Mouse (Mus musculus) granulocyte monocyte progenitor cell, adult 5-6 weeks (primary cell): ENCODE data around the gene Atp13a3. TPM values are rescaled to one million over a fixed set of nuclear protein-coding genes. Genes with fewer than 3 reads are reported as not detected.
A peak's percentile ranks its signal among the peaks of the same experiment; 100 is the strongest.

Experiments
- ATAC-seq: replicated peaks from 2 replicates; pipeline ENCODE4 v1.8.0; 2016; ENCODE audit warnings: mild to moderate bottlenecking, moderate TSS enrichment, inconsistent platforms; ENCODE audit not compliant: poor library complexity, severe bottlenecking
- total RNA-seq, 2 experiments: library from RNA; stranded (forward) in 1 of 2; stranded (reverse) in 1 of 2; fragments of 200-712, 200-1000 nt in 1 of 2; fragments of >200 nt in 1 of 2; fragmentation: Nextera tagmentation in 1 of 2; gene quantifications; 2 replicates each; pipeline ENCODE4 v1.2.3; 2014 to 2017

Atp13a3 gene
- total RNA-seq, 2 experiments from 2014 or later: 74.9 to 87.1 TPM

- peak; percentile 74 for ATAC-seq
Observed at GRCm38 (mm10) chr16:30283743-30284337, 121.9 kb downstream of the Atp13a3 start.

- ATAC-seq: peak; percentile 45
Observed at GRCm38 (mm10) chr16:30282844-30283495, 122.8 kb downstream of the Atp13a3 start, which contains the start of gene Lrrc15. Gene Lrrc15 (minus strand): TSS chr16:30283256.

GRCm38 (mm10) chr16:30280676-30281297 is 125.0 kb downstream of the Atp13a3 start:
- ATAC-seq: no peak

GRCm38 (mm10) chr16:30278406-30278805 is 127.4 kb downstream of the Atp13a3 start:
- no peak for ATAC-seq

- no peak for ATAC-seq
Observed at GRCm38 (mm10) chr16:30275558-30276340, 130.0 kb downstream of the Atp13a3 start.

- no peak for ATAC-seq
Observed at GRCm38 (mm10) chr16:30273065-30273464, 132.7 kb downstream of the Atp13a3 start.

- ATAC-seq: 0 out of 2 replicates have a peak, but pooled peaks have one; percentile 25
Observed at GRCm38 (mm10) chr16:30271941-30272595, 133.7 kb downstream of the Atp13a3 start.

- ATAC-seq: no peak
Observed at GRCm38 (mm10) chr16:30271223-30271761, 134.5 kb downstream of the Atp13a3 start.

GRCm38 (mm10) chr16:30267359-30267758 is 138.4 kb downstream of the Atp13a3 start, which contains the start of gene Cpn2:
Gene Cpn2 (minus strand): TSS chr16:30267499.
- ATAC-seq: no peak

GRCm38 (mm10) chr16:30266561-30266960 is 139.2 kb downstream of the Atp13a3 start:
- no peak for ATAC-seq

GRCm38 (mm10) chr16:30265611-30266010 is 140.2 kb downstream of the Atp13a3 start:
- no peak for ATAC-seq

- ATAC-seq: no peak
Observed at GRCm38 (mm10) chr16:30263156-30263555, 142.6 kb downstream of the Atp13a3 start.

GRCm38 (mm10) chr16:30262664-30263063 is 143.1 kb downstream of the Atp13a3 start:
- no peak for ATAC-seq

Other genes starting within 250 kb of the Atp13a3 start
- gene Cpn2, start 138.5 kb downstream of the Atp13a3 start, total RNA-seq (2014; fragmentation: Nextera tagmentation): not detected in 2 replicates
- not detected in 2 replicates for gene Cpn2, start 138.5 kb downstream of the Atp13a3 start, total RNA-seq (2017)
- not detected in 2 replicates for gene Lrrc15, start 122.7 kb downstream of the Atp13a3 start, total RNA-seq (2014; fragmentation: Nextera tagmentation)
- gene Lrrc15, start 122.7 kb downstream of the Atp13a3 start, total RNA-seq (2017): not detected in 2 replicates
- gene Gp5, start 95.2 kb downstream of the Atp13a3 start, total RNA-seq (2014; fragmentation: Nextera tagmentation): not detected in 2 replicates
- 1.4 TPM in 1 of 2 replicates, not detected in the other for gene Gp5, start 95.2 kb downstream of the Atp13a3 start, total RNA-seq (2017)
- gene Tmem44, start 144.9 kb upstream of the Atp13a3 start, total RNA-seq (2014; fragmentation: Nextera tagmentation): 1.4 TPM in 1 of 2 replicates, not detected in the other
- 0.21 and 0.30 TPM in 2 replicates for gene Tmem44, start 144.9 kb upstream of the Atp13a3 start, total RNA-seq (2017)
- 48.8 and 48.9 TPM in 2 replicates for gene Lsg1, start 181.6 kb upstream of the Atp13a3 start, total RNA-seq (2014; fragmentation: Nextera tagmentation)
- gene Lsg1, start 181.6 kb upstream of the Atp13a3 start, total RNA-seq (2017): 59.3 and 74.0 TPM in 2 replicates
- 7.5 and 9.6 TPM in 2 replicates for gene Fam43a, start 193.7 kb upstream of the Atp13a3 start, total RNA-seq (2014; fragmentation: Nextera tagmentation)
- 7.2 and 11.9 TPM in 2 replicates for gene Fam43a, start 193.7 kb upstream of the Atp13a3 start, total RNA-seq (2017)